Mouse (Mus musculus): ENCODE data around the gene 1520401A03Rik. TPM values are rescaled to one million over a fixed set of nuclear protein-coding genes. Genes with fewer than 3 reads are reported as not detected.

1520401A03Rik gene
- polyA plus RNA-seq, 1 experiment = 0.21 TPM

DNA sequence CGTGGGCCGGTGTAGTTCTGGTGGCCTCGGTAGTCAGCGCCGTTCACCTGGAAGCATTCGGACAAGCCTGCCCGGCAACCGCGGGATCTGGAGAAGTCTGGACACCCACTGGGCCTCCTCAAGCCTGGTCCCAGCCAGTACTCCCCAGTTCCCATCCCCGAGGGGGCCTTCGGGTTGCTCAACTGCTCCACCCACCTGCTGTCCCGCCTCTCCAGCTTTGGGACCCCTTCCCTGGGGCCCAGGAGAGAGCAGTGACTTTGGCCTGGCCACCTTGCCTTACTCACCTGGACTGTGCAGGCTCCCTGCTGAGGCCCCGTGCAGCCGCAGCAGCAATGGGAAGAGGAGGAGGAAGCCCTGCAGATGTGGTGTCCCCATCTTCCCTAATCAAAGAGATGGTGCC is 22.1 kb upstream of the 1520401A03Rik start:
- H3K4me1 ChIP-seq (ENCODE audit: control insufficient read depth, insufficient read depth, low read length) = no peaks in the 10 kb centered on the region
- no peak for TF ChIP-seq POLR2A (IDR thresholded peaks at IDR 0.05; ENCODE audit: extremely low read depth, insufficient read depth, low read length)
- no peak for TF ChIP-seq CTCF (IDR thresholded peaks at IDR 0.05; ENCODE audit: extremely low read depth, insufficient read depth, low read length)
- H3K4me3 ChIP-seq (ENCODE audit: insufficient read depth, low read length) = no peak overlapping the region
- H3K27ac ChIP-seq (ENCODE audit: insufficient read depth, low read length) = no peak overlapping the region

DNA sequence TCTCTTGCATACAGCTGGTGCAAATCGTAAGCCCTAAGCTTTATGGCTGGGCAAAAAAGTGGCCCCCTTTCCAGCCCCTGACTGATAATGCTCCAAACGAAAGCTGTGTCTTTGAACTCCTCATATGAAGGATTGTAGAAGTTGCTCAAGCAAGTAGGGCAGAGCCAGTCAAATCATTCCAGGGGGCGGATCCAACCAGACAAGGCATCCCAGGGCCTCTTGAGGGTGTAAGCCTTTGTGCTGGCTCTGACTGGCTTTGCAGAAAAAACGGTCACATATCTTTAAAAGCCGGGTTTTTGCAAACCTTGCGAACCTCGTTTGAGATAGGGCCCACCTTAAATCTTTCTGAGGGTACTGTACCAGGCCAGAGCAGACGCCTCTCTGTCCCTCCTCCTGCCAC is 21.5 kb upstream of the 1520401A03Rik start:
- Histone ChIP-seq H3K4me3 (ENCODE audit: insufficient read depth, low read length) (no peak overlapping the region), H3K4me1 (ENCODE audit: control insufficient read depth, insufficient read depth, low read length) (no peaks in the 10 kb centered on the region; the same call in 1 of the 2 replicates), H3K27ac (ENCODE audit: insufficient read depth, low read length) (no peak overlapping the region)
- TF ChIP-seq CTCF (IDR thresholded peaks at IDR 0.05; ENCODE audit: extremely low read depth, insufficient read depth, low read length) (no peak), POLR2A (IDR thresholded peaks at IDR 0.05; ENCODE audit: extremely low read depth, insufficient read depth, low read length) (no peak)

DNA sequence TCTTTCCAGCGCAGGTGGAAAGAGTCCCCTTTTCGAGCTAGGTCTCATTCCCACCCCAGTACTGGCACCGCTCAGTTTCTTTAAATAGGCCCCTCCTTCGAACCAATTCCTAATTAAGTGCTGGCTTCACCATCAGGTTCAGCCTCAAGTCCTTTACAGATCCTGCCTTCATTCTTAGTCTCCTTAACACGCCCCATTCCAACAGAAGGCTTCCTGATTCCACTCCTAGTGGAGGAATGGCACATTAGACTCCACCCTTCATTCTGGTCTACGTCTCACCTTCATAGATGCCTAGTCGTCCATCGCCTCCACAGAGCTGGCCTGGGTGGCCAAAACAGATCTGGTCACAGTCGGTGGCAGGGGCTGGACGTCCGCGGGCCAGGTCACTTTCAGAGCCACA is 20.4 kb upstream of the 1520401A03Rik start:
- no peak overlapping the region for H3K4me3 ChIP-seq (ENCODE audit: insufficient read depth, low read length)
- no peak overlapping the region for H3K27ac ChIP-seq (ENCODE audit: insufficient read depth, low read length)
- H3K4me1 ChIP-seq (ENCODE audit: control insufficient read depth, insufficient read depth, low read length) = peaks cover 2% of the 10 kb centered on the region; the same call in 1 of the 2 replicates
- TF ChIP-seq CTCF (IDR thresholded peaks at IDR 0.05; ENCODE audit: extremely low read depth, insufficient read depth, low read length) (no peak), POLR2A (IDR thresholded peaks at IDR 0.05; ENCODE audit: extremely low read depth, insufficient read depth, low read length) (no peak)

DNA sequence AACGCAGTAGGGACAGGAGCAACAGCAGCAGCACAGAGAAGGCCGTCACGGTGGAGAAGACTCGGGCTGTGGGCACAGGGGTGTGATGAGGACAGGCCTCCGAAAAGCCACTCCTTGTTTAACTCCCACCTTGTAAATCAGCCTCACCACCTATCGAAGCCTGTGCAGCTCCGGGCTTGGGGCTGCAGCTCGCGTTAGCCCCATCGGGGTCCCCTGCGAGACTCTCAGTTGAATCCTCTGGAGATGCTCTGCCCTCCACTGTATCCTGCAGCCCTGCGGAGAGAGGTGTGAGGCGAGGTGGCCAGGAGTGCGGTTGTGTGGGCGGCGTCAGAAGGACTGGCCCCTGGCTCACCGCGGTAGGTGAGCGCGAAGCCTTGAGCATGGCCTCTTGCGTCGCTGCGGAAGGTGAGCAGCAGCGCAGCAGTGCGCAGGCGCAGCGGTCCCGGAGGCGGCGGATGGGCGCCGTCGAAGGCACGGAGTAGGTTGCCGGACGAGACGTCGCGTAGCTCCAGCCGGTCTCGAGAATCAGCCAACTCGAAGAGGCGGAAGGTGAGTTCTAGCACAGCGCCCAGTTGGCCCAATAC is 19.7 kb upstream of the 1520401A03Rik start:
- Histone ChIP-seq H3K4me3 (ENCODE audit: insufficient read depth, low read length) (peak overlapping the region; percentile 21; the same call in 1 of the 2 replicates), H3K4me1 (ENCODE audit: control insufficient read depth, insufficient read depth, low read length) (peaks cover 2% of the 10 kb centered on the region; the same call in 1 of the 2 replicates), H3K27ac (ENCODE audit: insufficient read depth, low read length) (no peak overlapping the region)
- TF ChIP-seq POLR2A (IDR thresholded peaks at IDR 0.05; ENCODE audit: extremely low read depth, insufficient read depth, low read length) (no peak), CTCF (IDR thresholded peaks at IDR 0.05; ENCODE audit: extremely low read depth, insufficient read depth, low read length) (no peak)

DNA sequence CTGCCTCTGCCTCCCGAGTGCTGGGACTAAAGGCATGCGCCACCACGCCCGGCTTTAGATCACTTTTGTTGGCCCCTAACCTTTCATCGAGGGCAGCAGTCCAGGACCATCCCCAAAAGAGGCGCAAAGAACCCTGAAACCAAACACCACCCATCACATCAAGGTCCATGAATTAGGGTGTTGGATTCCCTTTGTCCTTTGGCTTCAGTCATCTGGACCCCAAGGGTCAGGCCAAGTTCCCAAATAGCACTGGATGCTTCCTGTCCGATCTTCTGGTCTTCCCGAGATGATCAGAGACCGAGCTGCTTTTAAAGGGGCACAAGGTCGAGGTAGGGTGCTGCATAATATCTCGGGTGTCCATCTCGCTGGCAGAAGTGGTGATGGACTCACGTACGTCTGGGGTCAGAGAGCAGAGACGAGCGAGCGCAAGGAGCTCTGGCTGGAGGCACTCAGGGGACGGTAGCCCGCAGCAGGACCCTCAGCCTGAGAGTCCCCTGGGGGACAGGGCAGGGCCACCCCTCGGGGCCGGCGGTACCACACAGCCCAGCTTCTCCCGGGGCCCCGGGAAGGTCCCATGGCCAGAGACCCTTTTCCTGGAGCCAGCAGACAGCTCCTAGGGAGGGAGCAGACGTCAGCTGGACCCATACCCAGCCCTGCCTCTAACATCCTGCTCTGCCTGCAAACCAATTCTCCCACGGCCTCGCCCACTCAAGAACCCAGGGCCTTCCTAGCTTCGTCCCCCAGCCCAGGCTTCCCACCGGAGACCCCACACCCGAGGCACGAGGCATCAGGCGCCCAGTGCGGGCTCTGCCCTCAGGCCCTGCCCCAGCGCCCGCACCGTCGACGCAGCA is 19.0 kb upstream of the 1520401A03Rik start:
- peaks cover 2% of the 10 kb centered on the region; the same call in 1 of the 2 replicates for H3K4me1 ChIP-seq (ENCODE audit: control insufficient read depth, insufficient read depth, low read length)
- no peak overlapping the region for H3K4me3 ChIP-seq (ENCODE audit: insufficient read depth, low read length)

DNA sequence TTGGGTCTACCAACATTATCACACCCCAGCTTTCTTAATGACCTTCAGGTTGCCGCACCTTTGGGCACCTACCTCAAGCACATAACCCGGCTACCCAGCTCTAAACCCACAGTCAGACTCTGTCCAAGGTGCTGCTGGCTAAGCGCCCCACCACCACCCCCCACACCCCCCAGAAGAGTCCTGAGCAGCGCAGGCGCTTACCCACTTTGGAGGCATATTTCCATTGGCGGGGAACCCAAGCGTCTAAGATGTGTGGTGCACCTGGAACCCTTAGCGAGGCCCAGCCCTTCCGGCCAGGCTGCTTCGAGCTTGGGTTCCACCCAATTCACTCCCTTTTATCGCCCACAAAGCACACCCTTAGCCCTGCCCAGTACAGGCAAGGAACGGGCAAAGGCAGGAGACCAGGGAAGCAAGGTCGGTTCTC is 18.0 kb upstream of the 1520401A03Rik start, which contains the start of gene Paqr4:
TSS of gene Paqr4 (minus strand) at position 270 of the 424 bp plus-strand sequence.
- Histone ChIP-seq H3K4me1 (ENCODE audit: control insufficient read depth, insufficient read depth, low read length) (peaks cover 2% of the 10 kb centered on the region; the same call in 1 of the 2 replicates), H3K4me3 (ENCODE audit: insufficient read depth, low read length) (peak within 1 kb of the TSS; percentile 68), H3K27ac (ENCODE audit: insufficient read depth, low read length) (peak within 1 kb of the TSS; percentile 84)
- TF ChIP-seq CTCF (IDR thresholded peaks at IDR 0.05; ENCODE audit: extremely low read depth, insufficient read depth, low read length) = no peak
- no peak for TF ChIP-seq POLR2A (IDR thresholded peaks at IDR 0.05; ENCODE audit: extremely low read depth, insufficient read depth, low read length)

More for the DNA sequence above, 19.0 kb upstream of the 1520401A03Rik start:
- no peak overlapping the region for H3K27ac ChIP-seq (ENCODE audit: insufficient read depth, low read length)
- TF ChIP-seq CTCF (IDR thresholded peaks at IDR 0.05; ENCODE audit: extremely low read depth, insufficient read depth, low read length) (no peak), POLR2A (IDR thresholded peaks at IDR 0.05; ENCODE audit: extremely low read depth, insufficient read depth, low read length) (no peak)

DNA sequence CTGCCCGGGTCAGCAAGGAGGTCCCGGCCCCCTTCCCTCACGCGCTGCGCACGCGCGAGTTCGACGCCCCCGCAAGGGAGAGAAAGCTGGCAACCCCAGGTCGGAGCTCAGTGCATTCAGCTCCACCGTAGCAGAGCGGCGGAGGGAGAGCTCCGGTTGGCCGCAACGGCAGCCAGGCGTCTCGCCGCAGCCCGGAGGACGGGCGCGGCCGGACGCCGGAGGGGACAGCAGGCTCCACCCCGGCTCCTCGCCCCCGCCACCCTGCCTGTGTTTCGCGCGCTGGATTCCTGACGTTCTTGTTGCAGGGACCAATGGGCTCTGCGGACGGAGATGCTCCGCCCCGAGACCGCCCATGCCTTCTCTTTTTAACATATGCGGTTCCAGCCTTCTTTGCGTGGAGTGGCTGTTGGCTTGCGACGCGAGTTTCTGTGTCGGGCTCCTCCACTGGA is 17.6 kb upstream of the 1520401A03Rik start:
- TF ChIP-seq CTCF (IDR thresholded peaks at IDR 0.05; ENCODE audit: extremely low read depth, insufficient read depth, low read length) (no peak), POLR2A (IDR thresholded peaks at IDR 0.05; ENCODE audit: extremely low read depth, insufficient read depth, low read length) (peak; percentile 57; the same call in 1 of the 2 replicates)
- peaks cover 2% of the 10 kb centered on the region; the same call in 1 of the 2 replicates for H3K4me1 ChIP-seq (ENCODE audit: control insufficient read depth, insufficient read depth, low read length)
- peak overlapping the region; percentile 84 for H3K27ac ChIP-seq (ENCODE audit: insufficient read depth, low read length)
- H3K4me3 ChIP-seq (ENCODE audit: insufficient read depth, low read length) = peak overlapping the region; percentile 68

DNA sequence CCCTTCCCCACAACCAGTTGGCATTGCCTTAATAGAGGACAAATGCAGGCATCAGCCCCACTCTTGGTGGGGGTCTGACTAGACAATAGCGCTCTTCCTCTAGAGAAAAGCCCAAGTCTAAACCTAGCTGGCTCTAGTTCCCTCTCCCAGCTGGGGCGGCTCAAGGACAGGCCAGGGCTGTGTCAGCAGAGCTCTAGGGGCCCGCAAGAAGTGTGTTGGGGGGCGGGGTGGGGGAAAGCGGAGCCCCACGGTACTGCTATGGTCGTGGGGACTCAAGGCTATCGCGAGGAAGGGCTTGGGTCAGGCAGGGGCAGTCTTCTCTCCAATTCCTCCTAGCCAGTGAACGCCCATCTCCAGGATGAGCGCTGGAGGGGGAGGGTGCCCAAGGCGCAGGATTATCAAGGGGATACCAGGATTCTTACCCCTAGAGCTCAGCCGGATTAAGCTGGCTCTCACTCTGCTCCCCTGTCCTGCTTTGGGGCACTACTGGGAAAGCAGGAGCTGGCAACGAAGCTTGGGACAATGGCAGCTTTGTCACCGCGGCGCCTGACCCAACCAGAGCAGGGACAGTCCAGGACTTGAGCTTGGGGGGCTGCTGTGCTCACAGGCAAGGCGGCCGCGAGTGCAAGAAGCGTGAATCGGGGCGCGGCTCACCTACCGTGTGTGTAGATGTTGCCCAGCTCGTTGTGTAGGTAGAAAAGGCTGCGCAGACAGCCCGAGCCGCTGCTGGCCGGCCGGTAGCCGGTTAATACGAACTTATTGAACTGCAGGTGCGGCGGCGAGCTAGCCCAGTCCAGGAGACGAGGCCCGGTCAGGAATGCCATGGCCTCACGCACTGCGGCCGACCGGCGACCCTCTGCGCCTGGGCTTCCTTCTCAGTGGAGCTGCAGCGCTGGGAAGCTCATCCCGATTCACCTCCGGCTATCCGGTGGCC is 16.9 kb upstream of the 1520401A03Rik start:
- peak overlapping the region; percentile 84 for H3K27ac ChIP-seq (ENCODE audit: insufficient read depth, low read length)
- H3K4me3 ChIP-seq (ENCODE audit: insufficient read depth, low read length) = peak overlapping the region; percentile 68
- TF ChIP-seq POLR2A (IDR thresholded peaks at IDR 0.05; ENCODE audit: extremely low read depth, insufficient read depth, low read length) (no peak), CTCF (IDR thresholded peaks at IDR 0.05; ENCODE audit: extremely low read depth, insufficient read depth, low read length) (no peak)
- peaks cover 2% of the 10 kb centered on the region; the same call in 1 of the 2 replicates for H3K4me1 ChIP-seq (ENCODE audit: control insufficient read depth, insufficient read depth, low read length)

DNA sequence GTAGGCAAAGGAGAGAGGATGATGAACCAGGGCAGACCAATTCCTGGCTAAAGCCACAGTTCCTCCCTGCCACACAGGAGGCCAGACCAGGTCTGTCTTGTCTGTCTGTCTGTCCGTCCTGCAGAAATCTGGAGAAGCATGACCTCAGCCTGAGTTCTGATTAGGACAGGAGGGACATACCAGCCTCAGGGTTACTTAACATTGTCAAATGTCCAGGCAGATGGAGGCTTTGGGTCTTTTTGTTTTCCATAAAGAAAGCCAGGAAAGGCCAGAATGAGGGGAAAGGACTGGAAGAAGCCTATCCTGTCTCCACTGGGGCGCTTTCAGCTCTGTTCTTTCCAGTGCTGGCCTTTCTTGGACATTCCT is 16.2 kb upstream of the 1520401A03Rik start:
- TF ChIP-seq POLR2A (IDR thresholded peaks at IDR 0.05; ENCODE audit: extremely low read depth, insufficient read depth, low read length) (no peak), CTCF (IDR thresholded peaks at IDR 0.05; ENCODE audit: extremely low read depth, insufficient read depth, low read length) (no peak)
- no peak overlapping the region for H3K27ac ChIP-seq (ENCODE audit: insufficient read depth, low read length)

More for the DNA sequence above, 16.2 kb upstream of the 1520401A03Rik start:
- Histone ChIP-seq H3K4me1 (ENCODE audit: control insufficient read depth, insufficient read depth, low read length) (peaks cover 2% of the 10 kb centered on the region; the same call in 1 of the 2 replicates), H3K4me3 (ENCODE audit: insufficient read depth, low read length) (peak overlapping the region; percentile 68; the same call in 1 of the 2 replicates)

All from cortical plate, adult 2 months (tissue).